Comparison of ENCODE assay signal across 13 mouse cellular contexts in the genomic region with DNA sequence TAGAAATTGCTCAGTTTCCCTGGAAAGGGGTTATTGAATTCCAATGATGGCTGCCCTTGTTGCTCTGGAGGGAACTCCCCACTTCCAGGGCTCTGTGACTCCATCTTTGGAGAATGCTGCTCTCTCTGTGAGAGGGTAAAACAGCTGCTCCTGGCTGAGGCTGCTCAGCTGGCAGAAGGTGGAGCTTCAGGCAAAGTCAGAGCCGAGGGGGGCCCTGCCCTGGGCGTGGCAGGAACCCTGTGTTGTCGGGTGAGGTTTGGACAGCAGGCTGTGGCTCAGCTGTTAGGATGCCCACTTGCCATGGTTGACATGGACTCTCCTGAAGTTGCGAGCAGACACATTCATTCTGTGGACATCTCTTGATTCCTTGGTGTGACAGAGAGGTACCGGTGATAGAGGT. TPM values are rescaled to one million over a fixed set of nuclear protein-coding genes. Genes with fewer than 3 reads are reported as not detected.
A peak's percentile ranks its signal among the peaks of the same experiment; 100 is the strongest.
DNase-seq lines count a peak whose midpoint lies in the region; ATAC-seq and TF ChIP-seq lines count a peak whose summit lies in the region.
"Had no signal": no experiment of that assay in that cellular context is flagged by ENCODE, and none has a peak within 500 bp of the region (broad histone marks: within the 10 kb centered on the region; RNA-seq: fewer than 3 reads in every experiment).

No protein-coding gene starts in this region.

- no peak overlapping the region for H3K9ac ChIP-seq in forebrain, embryonic 12.5 days
- H3K9ac ChIP-seq in forebrain, postnatal 0 days, result no peak overlapping the region
- H3K9ac ChIP-seq in hindbrain, embryonic 12.5 days, result no peak overlapping the region
- H3K9ac ChIP-seq in hindbrain, embryonic 11.5 days (ENCODE audit: low read depth, low read length), result no peak overlapping the region
- H3K9ac ChIP-seq in intestine, embryonic 16.5 days (ENCODE audit: low read depth, low read length), result no peak overlapping the region

- peaks cover 64% of the 10 kb centered on the region for H3K4me1 ChIP-seq in forebrain, embryonic 12.5 days
- peaks cover 13% of the 10 kb centered on the region; the same call in 1 of the 2 replicates for H3K4me1 ChIP-seq in forebrain, postnatal 0 days (ENCODE audit: insufficient read depth)
- H3K4me1 ChIP-seq in hindbrain, embryonic 12.5 days, result peaks cover 44% of the 10 kb centered on the region
- H3K4me1 ChIP-seq in hindbrain, embryonic 11.5 days (replicated peaks; ENCODE audit: control insufficient read depth, insufficient read depth, low read length), result peaks cover 12% of the 10 kb centered on the region
- H3K4me1 ChIP-seq in intestine, embryonic 16.5 days (ENCODE audit: control insufficient read depth, insufficient read depth, low read length), result peaks cover 56% of the 10 kb centered on the region

- no peak for ATAC-seq in forebrain, embryonic 12.5 days (ENCODE audit: low FRiP score)
- no peak for ATAC-seq in forebrain, postnatal 0 days
- ATAC-seq in hindbrain, embryonic 12.5 days (ENCODE audit: low FRiP score), result no peak; the same call in 1 of the 2 replicates
- no peak for ATAC-seq in hindbrain, embryonic 11.5 days (ENCODE audit: low FRiP score)
- ATAC-seq in intestine, embryonic 16.5 days, result no peak
- no peak for ATAC-seq in erythroid progenitor cell, adult 5-6 weeks (replicated peaks; ENCODE audit: low FRiP score, poor library complexity, severe bottlenecking)
- ATAC-seq: inflammation-experienced regulatory T-cells, adult 6 months had no signal

- no peak overlapping the region for H3K4me3 ChIP-seq in forebrain, embryonic 12.5 days (replicated peaks)
- H3K4me3 ChIP-seq in forebrain, postnatal 0 days (ENCODE audit: low read depth, low read length), result no peak overlapping the region
- no peak overlapping the region for H3K4me3 ChIP-seq in hindbrain, embryonic 12.5 days
- H3K4me3 ChIP-seq in hindbrain, embryonic 11.5 days (ENCODE audit: low read depth, low read length), result no peak overlapping the region
- no peak overlapping the region for H3K4me3 ChIP-seq in C2C12 (ENCODE audit: insufficient read depth, poor library complexity, severe bottlenecking)
- H3K4me3 ChIP-seq in intestine, embryonic 16.5 days (ENCODE audit: low read length), result no peak overlapping the region

- H3K9me3 ChIP-seq in forebrain, embryonic 12.5 days, result no peaks in the 10 kb centered on the region
- H3K9me3 ChIP-seq in forebrain, postnatal 0 days (ENCODE audit: low read length), result no peaks in the 10 kb centered on the region
- H3K9me3 ChIP-seq in hindbrain, embryonic 12.5 days (replicated peaks), result no peaks in the 10 kb centered on the region
- H3K9me3 ChIP-seq in hindbrain, embryonic 11.5 days (ENCODE audit: control insufficient read depth, low read length), result no peaks in the 10 kb centered on the region
- H3K9me3 ChIP-seq in intestine, embryonic 16.5 days (ENCODE audit: control insufficient read depth, low read length), result no peaks in the 10 kb centered on the region

- WGBS in forebrain, embryonic 12.5 days, result 76% methylated on average over 5 of the region's 5 CpGs
- WGBS in forebrain, postnatal 0 days, result 71% methylated on average over 5 of the region's 5 CpGs
- 74% methylated on average over 5 of the region's 5 CpGs for WGBS in hindbrain, embryonic 12.5 days
- WGBS in hindbrain, embryonic 11.5 days, result 75% methylated on average over 5 of the region's 5 CpGs
- 50% methylated on average over 5 of the region's 5 CpGs for WGBS in intestine, embryonic 16.5 days

- peaks cover 89% of the 10 kb centered on the region for H3K79me2 ChIP-seq in C2C12 (ENCODE audit: control insufficient read depth, insufficient read depth)

- H3K4me2 ChIP-seq in forebrain, embryonic 12.5 days, result no peak overlapping the region
- H3K4me2 ChIP-seq in forebrain, postnatal 0 days (ENCODE audit: low read depth), result no peak overlapping the region
- no peak overlapping the region for H3K4me2 ChIP-seq in hindbrain, embryonic 12.5 days (replicated peaks)
- H3K4me2 ChIP-seq in hindbrain, embryonic 11.5 days (replicated peaks; ENCODE audit: low read depth, low read length), result no peak overlapping the region
- no peak overlapping the region for H3K4me2 ChIP-seq in intestine, embryonic 16.5 days (ENCODE audit: low read depth, low read length)

- H3K36me3 ChIP-seq in forebrain, embryonic 12.5 days (replicated peaks), result no peaks in the 10 kb centered on the region
- H3K36me3 ChIP-seq in forebrain, postnatal 0 days (ENCODE audit: insufficient read depth), result no peaks in the 10 kb centered on the region
- H3K36me3 ChIP-seq in hindbrain, embryonic 12.5 days, result no peaks in the 10 kb centered on the region
- H3K36me3 ChIP-seq in hindbrain, embryonic 11.5 days (ENCODE audit: control insufficient read depth, insufficient read depth, low read length), result no peaks in the 10 kb centered on the region
- no peaks in the 10 kb centered on the region for H3K36me3 ChIP-seq in C2C12 (ENCODE audit: control insufficient read depth, insufficient read depth)
- H3K36me3 ChIP-seq in intestine, embryonic 16.5 days (ENCODE audit: control insufficient read depth, insufficient read depth, low read length), result no peaks in the 10 kb centered on the region

- no peak overlapping the region for H3ac ChIP-seq in C2C12 (ENCODE audit: control insufficient read depth, insufficient read length, low read depth)

- no peak for DNase-seq in forebrain, postnatal 0 days
- DNase-seq in hindbrain, embryonic 11.5 days (ENCODE audit: low spot score), result no peak
- DNase-seq in adrenal gland, postnatal 25 days, result no peak
- DNase-seq: cerebellum, adult 18-20 months; kidney, postnatal 14 days; left cerebral cortex, postnatal 4 days; spleen, adult 18-20 months had no signal

- 0 out of 2 replicates have a peak overlapping the region, but pooled peaks have one; percentile 6 for H3K27ac ChIP-seq in forebrain, embryonic 12.5 days
- H3K27ac ChIP-seq in forebrain, postnatal 0 days (ENCODE audit: low read depth, low read length), result no peak overlapping the region
- H3K27ac ChIP-seq in hindbrain, embryonic 12.5 days, result peak overlapping the region; percentile 5; the same call in 1 of the 2 replicates
- H3K27ac ChIP-seq in hindbrain, embryonic 11.5 days (ENCODE audit: low read depth, low read length), result no peak overlapping the region
- H3K27ac ChIP-seq in intestine, embryonic 16.5 days (ENCODE audit: low read length), result peak overlapping the region; percentile 77; the same call in 1 of the 2 replicates

- no peaks in the 10 kb centered on the region for H3K27me3 ChIP-seq in forebrain, embryonic 12.5 days
- no peaks in the 10 kb centered on the region for H3K27me3 ChIP-seq in forebrain, postnatal 0 days (ENCODE audit: insufficient read depth, low read length)
- H3K27me3 ChIP-seq in hindbrain, embryonic 12.5 days, result no peaks in the 10 kb centered on the region
- no peaks in the 10 kb centered on the region for H3K27me3 ChIP-seq in hindbrain, embryonic 11.5 days (ENCODE audit: control insufficient read depth, insufficient read depth, low read length)
- no peaks in the 10 kb centered on the region for H3K27me3 ChIP-seq in C2C12 (ENCODE audit: control insufficient read depth, insufficient read depth, insufficient read length)
- H3K27me3 ChIP-seq in intestine, embryonic 16.5 days (replicated peaks; ENCODE audit: control insufficient read depth, insufficient read depth, low read length), result no peaks in the 10 kb centered on the region

- no peak for TF ChIP-seq CTCF in forebrain, postnatal 0 days (IDR thresholded peaks at IDR 0.05; ENCODE audit: low read depth)
- no peak for TF ChIP-seq CTCF in C2C12 (IDR thresholded peaks at IDR 0.05; ENCODE audit: control insufficient read depth, insufficient read depth, insufficient read length)

- peaks cover 30% of the 10 kb centered on the region for H3K79me3 ChIP-seq in C2C12 (ENCODE audit: low read depth)

TF ChIP-seq in C2C12, 6 proteins besides CTCF, POLR2A, EP300 and RAD21:
- TF ChIP-seq MYOD1 (IDR thresholded peaks at IDR 0.05; ENCODE audit: control insufficient read depth, insufficient read length, low read depth) (peak; percentile 69), MYOG (IDR thresholded peaks at IDR 0.05; ENCODE audit: control insufficient read depth, extremely low read depth, insufficient read length) (no peak)

RNA-seq across cellular contexts. Expression of gene Trak1, which starts 49.3 kb away (rescaled TPM):
- 41.2 and 45.3 TPM in 2 replicates for polyA plus RNA-seq in forebrain, embryonic 12.5 days (2016; fragmentation: Nextera tagmentation; extraction: Ambion mirVana)
- total RNA-seq in forebrain, postnatal 0 days (2014; rRNA removed), result 115 and 116 TPM in 2 replicates
- polyA plus RNA-seq in forebrain, postnatal 0 days (2015; fragmentation: Nextera tagmentation; extraction: Ambion mirVana), result 46.2 and 61.8 TPM in 2 replicates
- 38.8 and 41.6 TPM in 2 replicates for polyA plus RNA-seq in hindbrain, embryonic 12.5 days (2016; fragmentation: Nextera tagmentation; extraction: Ambion mirVana)
- 19.8 and 21.2 TPM in 2 replicates for polyA plus RNA-seq in hindbrain, embryonic 11.5 days (2014; fragmentation: Nextera tagmentation; extraction: Ambion mirVana)
- 26.6 TPM for polyA plus RNA-seq in C2C12 (2012; fragmentation: generic; extraction: Trizol)
- polyA plus RNA-seq in intestine, embryonic 16.5 days (2015; fragmentation: Nextera tagmentation; extraction: Ambion mirVana), result 21.7 and 23.7 TPM in 2 replicates
- total RNA-seq in erythroid progenitor cell, adult 5-6 weeks (2015; ENCODE audit: low replicate concordance), result 13.4 and 14.4 TPM in 2 replicates
- 5.8 and 7.2 TPM in 2 replicates for total RNA-seq in erythroid progenitor cell, adult 5-6 weeks (2017; ENCODE audit: low replicate concordance)
- total RNA-seq in adrenal gland, postnatal 25 days (2021), result 70.3 and 73.5 TPM in 2 replicates

Comparison
In these comparisons a context has a peak if more than half of its experiments do, and no peak if none do; other contexts are left out.
1. H3K27ac ChIP-seq: peak in forebrain, embryonic 12.5 days (single experiment), hindbrain, embryonic 12.5 days (single experiment) and intestine, embryonic 16.5 days (single experiment); none in forebrain, postnatal 0 days (single experiment) and hindbrain, embryonic 11.5 days (single experiment).